Comparison of ENCODE assay signal across 10 mouse cellular contexts in the genomic region with DNA sequence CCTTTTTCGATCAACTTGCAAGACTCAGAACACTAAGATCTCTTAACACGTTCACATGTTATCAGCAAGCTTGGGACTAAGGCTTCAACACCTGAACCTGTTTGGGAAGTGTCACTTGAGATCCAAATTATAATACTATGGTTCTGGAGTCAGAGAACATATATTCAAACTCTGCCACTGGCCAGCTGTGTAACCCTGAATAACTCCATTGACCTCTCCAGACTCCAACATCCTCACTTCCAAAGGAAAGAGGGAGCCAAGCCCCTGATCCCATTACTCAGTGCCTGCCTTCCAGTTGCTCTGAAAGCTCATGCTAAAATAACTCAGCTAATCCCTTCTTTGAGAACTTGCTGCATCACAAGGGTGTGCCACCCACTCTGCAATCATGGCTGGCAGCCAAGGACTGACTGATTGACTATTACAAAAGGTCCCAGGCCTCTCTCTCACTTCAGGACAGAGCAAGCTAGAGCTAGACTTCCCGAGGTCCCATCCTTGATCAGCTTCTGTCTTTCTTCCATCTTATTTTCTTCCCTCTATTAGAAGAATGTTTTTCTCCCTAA. TPM values are rescaled to one million over a fixed set of nuclear protein-coding genes. Genes with fewer than 3 reads are reported as not detected.
A peak's percentile ranks its signal among the peaks of the same experiment; 100 is the strongest.
DNase-seq lines count a peak whose midpoint lies in the region; ATAC-seq and TF ChIP-seq lines count a peak whose summit lies in the region.
"Had no signal": no experiment of that assay in that cellular context is flagged by ENCODE, and none has a peak within 500 bp of the region (broad histone marks: within the 10 kb centered on the region; RNA-seq: fewer than 3 reads in every experiment).

No protein-coding gene starts in this region.

- H3K36me3 ChIP-seq in embryonic facial prominence, embryonic 15.5 days: no peaks in the 10 kb centered on the region
- H3K36me3 ChIP-seq: liver, embryonic 13.5 days had no signal

- H3K4me3 ChIP-seq in left cerebral cortex, adult 2 months: no peak overlapping the region
- H3K4me3 ChIP-seq in embryonic facial prominence, embryonic 15.5 days (replicated peaks): no peak overlapping the region
- no peak overlapping the region for H3K4me3 ChIP-seq in cerebellum, adult 2 months (replicated peaks; ENCODE audit: insufficient read depth, low read depth, low read length)
- H3K4me3 ChIP-seq: liver, embryonic 13.5 days had no signal

- peak; percentile 67 for ATAC-seq in embryonic facial prominence, embryonic 15.5 days (ENCODE audit: insufficient number of reproducible peaks, low FRiP score, low TSS enrichment, low read depth)

- no peaks in the 10 kb centered on the region for H3K27me3 ChIP-seq in embryonic facial prominence, embryonic 15.5 days
- no peaks in the 10 kb centered on the region for H3K27me3 ChIP-seq in cerebellum, adult 2 months (ENCODE audit: control insufficient read depth, insufficient read depth, low read length)
- H3K27me3 ChIP-seq: liver, embryonic 13.5 days had no signal

- no peak for TF ChIP-seq CTCF in left cerebral cortex, adult 2 months (IDR thresholded peaks at IDR 0.05)
- TF ChIP-seq CTCF in cerebellum, adult 2 months (IDR thresholded peaks at IDR 0.05; ENCODE audit: borderline replicate concordance, insufficient read depth, low read depth, low read length): no peak

- no peak overlapping the region for H3K27ac ChIP-seq in left cerebral cortex, adult 2 months
- H3K27ac ChIP-seq in embryonic facial prominence, embryonic 15.5 days (replicated peaks): no peak overlapping the region
- no peak overlapping the region for H3K27ac ChIP-seq in cerebellum, adult 2 months (ENCODE audit: insufficient read depth, low read length)
- H3K27ac ChIP-seq: liver, embryonic 13.5 days had no signal

- DNase-seq in left cerebral cortex, adult 2 months (ENCODE audit: extremely low spot score in 1 of 2, low spot score in 2 of 2): peak; percentile 28 to 30
- no peak for DNase-seq in left cerebral cortex, adult 11 months (ENCODE audit: low spot score)
- DNase-seq in adrenal gland, adult 8-10 months: peak; percentile 4
- peak; percentile 48 for DNase-seq in lung, postnatal 36 days
- no peak for DNase-seq in cerebellum, adult 2 months
- DNase-seq in thymus, postnatal 4 days: no peak
- DNase-seq: liver, embryonic 13.5 days had no signal

- no peaks in the 10 kb centered on the region for H3K9me3 ChIP-seq in embryonic facial prominence, embryonic 15.5 days (replicated peaks)
- H3K9me3 ChIP-seq: liver, embryonic 13.5 days had no signal

- WGBS in embryonic facial prominence, embryonic 15.5 days: 64% methylated on average over 3 of the region's 3 CpGs
- 63% methylated on average over 3 of the region's 3 CpGs for WGBS in cerebellum, adult 2 months

- H3K4me2 ChIP-seq in embryonic facial prominence, embryonic 15.5 days (replicated peaks): no peak overlapping the region
- H3K4me2 ChIP-seq: liver, embryonic 13.5 days had no signal

- no peak overlapping the region for H3K9ac ChIP-seq in embryonic facial prominence, embryonic 15.5 days
- H3K9ac ChIP-seq: liver, embryonic 13.5 days had no signal

- no peak for TF ChIP-seq POLR2A in cerebellum, adult 2 months (IDR thresholded peaks at IDR 0.05; ENCODE audit: borderline replicate concordance, insufficient read depth, low read length)

- peaks cover 7% of the 10 kb centered on the region; the same call in 1 of the 2 replicates for H3K4me1 ChIP-seq in embryonic facial prominence, embryonic 15.5 days
- H3K4me1 ChIP-seq in cerebellum, adult 2 months (ENCODE audit: control insufficient read depth, insufficient read depth, low read length): no peaks in the 10 kb centered on the region
- H3K4me1 ChIP-seq: liver, embryonic 13.5 days had no signal

- intact Hi-C loops in left cerebral cortex, adult 2 months (cut with DNase I): no loop called here

RNA-seq across cellular contexts. Expression of a gene that starts 58.8 kb away (rescaled TPM):
- total RNA-seq in left cerebral cortex, adult 2 months (2021): not detected
- total RNA-seq in adrenal gland, adult 8-10 months (2022): under 1 TPM in 1 of 4 experiments, not detected in 3; 0.35 TPM
- not detected in 2 replicates for polyA plus RNA-seq in embryonic facial prominence, embryonic 15.5 days (2015; fragmentation: Nextera tagmentation; extraction: Ambion mirVana)
- polyA plus RNA-seq in cerebellum, adult 2 months (2012; rRNA removed): not detected in 2 replicates
- total RNA-seq: neutrophil, adult 5-6 weeks had no signal
- polyA plus RNA-seq: embryonic facial prominence, embryonic 11.5 days; liver, embryonic 13.5 days had no signal

Comparison
In these comparisons a context has a peak if more than half of its experiments do, and no peak if none do; other contexts are left out.
1. DNase-seq: peak in left cerebral cortex, adult 2 months (2 of 2), adrenal gland, adult 8-10 months (single experiment) and lung, postnatal 36 days (single experiment); none in left cerebral cortex, adult 11 months (single experiment), cerebellum, adult 2 months (0 of 2) and thymus, postnatal 4 days (single experiment).